Mouse (Mus musculus) forebrain, postnatal 0 days (tissue): ENCODE data around the gene Trim6. TPM values are rescaled to one million over a fixed set of nuclear protein-coding genes. Genes with fewer than 3 reads are reported as not detected.
"Not testable (repeated sequence)": the region's sequence is repeated elsewhere in the genome, so short reads cannot be mapped to it uniquely, and the experiment has no call there.

ENCODE experiments used
- ATAC-seq: fragments of 200-750 bp; cut with Nextera tagmentation; 2 replicates; pipeline ENCODE4 v1.8.0; 2017; ENCODE audit warnings: mild to moderate bottlenecking, moderate library complexity
- DNase-seq: peaks from one replicate; pipeline ENCODE4 v3.0.0-alpha.2; 2015
- H3K27ac ChIP-seq: fragments of 300-500 bp; sonication (generic); 2 replicates; pipeline ENCODE4 v1.5.1; 2014; ENCODE audit warnings: low read depth, mild to moderate bottlenecking, antibody characterized with exemption, low read length, moderate library complexity, mixed read lengths
- H3K27me3 ChIP-seq: fragments of 300-500 bp; sonication (generic); 2 replicates; pipeline ENCODE4 v1.6.1; 2014; ENCODE audit warnings: mild to moderate bottlenecking, low read length, mixed read lengths; ENCODE audit not compliant: insufficient read depth
- H3K36me3 ChIP-seq: fragments of 300-500 bp; sonication (generic); 2 replicates; pipeline ENCODE4 v1.6.1; 2014; ENCODE audit warnings: mild to moderate bottlenecking, moderate library complexity; ENCODE audit not compliant: insufficient read depth
- H3K4me1 ChIP-seq: fragments of 300-500 bp; sonication (generic); 2 replicates; pipeline ENCODE4 v1.6.1; 2014; ENCODE audit warnings: antibody characterized with exemption; ENCODE audit not compliant: insufficient read depth
- H3K4me2 ChIP-seq: fragments of 300-500 bp; sonication (generic); 2 replicates; pipeline ENCODE4 v1.6.1; 2014; ENCODE audit warnings: low read depth, mild to moderate bottlenecking, moderate library complexity
- H3K4me3 ChIP-seq: fragments of 300-500 bp; sonication (generic); 2 replicates; pipeline ENCODE4 v1.5.1; 2014; ENCODE audit warnings: low read depth, low read length, mixed read lengths
- H3K9ac ChIP-seq: fragments of 300-500 bp; sonication (generic); 2 replicates; pipeline ENCODE4 v1.6.1; 2014; ENCODE audit warnings: mild to moderate bottlenecking
- H3K9me3 ChIP-seq: fragments of 300-500 bp; sonication (generic); 2 replicates; pipeline ENCODE4 v1.6.1; 2016; ENCODE audit warnings: low read length
- CTCF ChIP-seq: sonication (generic); IDR thresholded peaks from 2 replicates; pipeline ENCODE4 v1.5.1; 2016; ENCODE audit warnings: antibody characterized with exemption, control low read depth, low read depth
- WGBS: fragments of 180-500 bp; shearing (Covaris S2); extraction: QIAGEN DNeasy Blood & Tissue Kit; methylation state at CpG from one replicate; pipeline ENCODE4 v1.1.7; 2014; 5-methylcytosine and 5-hydroxymethylcytosine counted together
- polyA plus RNA-seq: library from polyadenylated mRNA; unstranded; fragments of >200 nt; fragmentation: Nextera tagmentation; extraction: Ambion mirVana; gene quantifications from 2 replicates; pipeline ENCODE4 v1.2.1, GENCODE M21; 2015
- total RNA-seq: library from RNA; depleted of rRNA; stranded (reverse); fragments of >200 nt; gene quantifications from 2 replicates; pipeline ENCODE4 v1.2.3, GENCODE M21; 2014; rRNA removed

The Trim6 gene
- total and polyA plus RNA-seq, 2 experiments from 2014 or later: 0.34 to 0.38 TPM

GRCm38 (mm10) chr7:104243616-104244015, 25.0 kb downstream of the Trim6 start:
- ATAC-seq: no peak
- 68% methylated on average over 1 of the region's 1 CpGs for WGBS
- DNase-seq: no peak
- Histone ChIP-seq H3K27ac (no peak overlapping the region), H3K4me2 (no peak overlapping the region), H3K9ac (no peak overlapping the region), H3K4me1 (no peaks in the 10 kb centered on the region), H3K9me3 (no peaks in the 10 kb centered on the region), H3K27me3 (no peaks in the 10 kb centered on the region), H3K36me3 (no peaks in the 10 kb centered on the region), H3K4me3 (no peak overlapping the region)
- no peak for TF ChIP-seq CTCF

GRCm38 (mm10) chr7:104244287-104245181, 25.9 kb downstream of the Trim6 start, which contains the start of gene Trim34a:
Gene Trim34a, plus strand, starts transcription at chr7:104244457.
- DNase-seq (peak; percentile 22), ATAC-seq (peak; percentile 73)
- H3K36me3 ChIP-seq: no peaks in the 10 kb centered on the region
- H3K4me3 ChIP-seq: peak within 1 kb of the TSS; percentile 16
- H3K27me3 ChIP-seq: no peaks in the 10 kb centered on the region
- no peaks in the 10 kb centered on the region for H3K4me1 ChIP-seq
- TF ChIP-seq CTCF: peak; percentile 67
- H3K9ac ChIP-seq: no peak within 1 kb of the TSS
- no peak within 1 kb of the TSS for H3K27ac ChIP-seq
- peak within 1 kb of the TSS; percentile 4 for H3K4me2 ChIP-seq
- no peaks in the 10 kb centered on the region for H3K9me3 ChIP-seq
- WGBS: 8% methylated on average over 13 of the region's 13 CpGs

GRCm38 (mm10) chr7:104260380-104260779, 41.8 kb downstream of the Trim6 start:
- not testable (repeated sequence) for H3K36me3 ChIP-seq, H3K4me1 ChIP-seq, H3K4me3 ChIP-seq, ATAC-seq, H3K4me2 ChIP-seq, H3K27me3 ChIP-seq, H3K9me3 ChIP-seq, DNase-seq, H3K9ac ChIP-seq, H3K27ac ChIP-seq
- 89% methylated on average over 4 of the region's 4 CpGs for WGBS

GRCm38 (mm10) chr7:104265335-104265734, 46.7 kb downstream of the Trim6 start:
- H3K4me2 ChIP-seq, H3K36me3 ChIP-seq, H3K27ac ChIP-seq, DNase-seq, H3K9ac ChIP-seq, H3K4me1 ChIP-seq, H3K27me3 ChIP-seq, ATAC-seq, H3K9me3 ChIP-seq, H3K4me3 ChIP-seq: not testable (repeated sequence)
- WGBS: 81% methylated on average over 3 of the region's 5 CpGs

GRCm38 (mm10) chr7:104279361-104279760, 60.8 kb downstream of the Trim6 start:
- not testable (repeated sequence) for H3K4me2 ChIP-seq, H3K4me3 ChIP-seq, H3K9ac ChIP-seq, H3K27ac ChIP-seq, ATAC-seq, H3K9me3 ChIP-seq, DNase-seq, H3K4me1 ChIP-seq, H3K27me3 ChIP-seq, H3K36me3 ChIP-seq
- 82% methylated on average over 3 of the region's 3 CpGs for WGBS

Other genes with a start within 250 kb of the Trim6 start
- not detected in 2 replicates for gene Olfr635, start 247.6 kb upstream of the Trim6 start, total RNA-seq
- gene Olfr635, start 247.6 kb upstream of the Trim6 start, polyA plus RNA-seq: not detected in 2 replicates
- gene Olfr638, start 220.0 kb upstream of the Trim6 start, total RNA-seq: not detected in 2 replicates
- not detected in 2 replicates for gene Olfr638, start 220.0 kb upstream of the Trim6 start, polyA plus RNA-seq
- not detected in 2 replicates for gene Olfr639, start 201.5 kb upstream of the Trim6 start, total RNA-seq
- not detected in 2 replicates for gene Olfr639, start 201.5 kb upstream of the Trim6 start, polyA plus RNA-seq
- 0.57 TPM in 1 of 2 replicates, not detected in the other for gene Olfr640, start 193.2 kb upstream of the Trim6 start, total RNA-seq
- not detected in 2 replicates for gene Olfr640, start 193.2 kb upstream of the Trim6 start, polyA plus RNA-seq
- not detected in 2 replicates for gene Olfr641, start 183.3 kb upstream of the Trim6 start, total RNA-seq
- gene Olfr641, start 183.3 kb upstream of the Trim6 start, polyA plus RNA-seq: not detected in 2 replicates
- not detected in 2 replicates for gene Olfr642, start 166.1 kb upstream of the Trim6 start, total RNA-seq
- gene Olfr642, start 166.1 kb upstream of the Trim6 start, polyA plus RNA-seq: not detected in 2 replicates
- gene 4930516K23Rik, start 157.3 kb upstream of the Trim6 start, total RNA-seq: not detected in 2 replicates
- not detected in 2 replicates for gene 4930516K23Rik, start 157.3 kb upstream of the Trim6 start, polyA plus RNA-seq
- not detected in 2 replicates for gene Olfr644, start 146.9 kb upstream of the Trim6 start, total RNA-seq
- gene Olfr644, start 146.9 kb upstream of the Trim6 start, polyA plus RNA-seq: not detected in 2 replicates
- gene Olfr645, start 133.3 kb upstream of the Trim6 start, total RNA-seq: not detected in 2 replicates
- gene Olfr645, start 133.3 kb upstream of the Trim6 start, polyA plus RNA-seq: not detected in 2 replicates
- not detected in 2 replicates for gene Olfr646, start 113.9 kb upstream of the Trim6 start, total RNA-seq
- gene Olfr646, start 113.9 kb upstream of the Trim6 start, polyA plus RNA-seq: not detected in 2 replicates
- not detected in 2 replicates for gene Ubqln5, start 89.0 kb upstream of the Trim6 start, total RNA-seq
- gene Ubqln5, start 89.0 kb upstream of the Trim6 start, polyA plus RNA-seq: not detected in 2 replicates
- not detected in 2 replicates for gene Olfr643, start 81.4 kb upstream of the Trim6 start, total RNA-seq
- not detected in 2 replicates for gene Olfr643, start 81.4 kb upstream of the Trim6 start, polyA plus RNA-seq
- not detected in 2 replicates for gene Ubqln3, start 75.5 kb upstream of the Trim6 start, total RNA-seq
- gene Ubqln3, start 75.5 kb upstream of the Trim6 start, polyA plus RNA-seq: not detected in 2 replicates
- gene Ubqlnl, start 68.2 kb upstream of the Trim6 start, total RNA-seq: not detected in 2 replicates
- not detected in 2 replicates for gene Ubqlnl, start 68.2 kb upstream of the Trim6 start, polyA plus RNA-seq
- gene Olfm5, start 54.0 kb upstream of the Trim6 start, total RNA-seq: not detected in 2 replicates
- 0.10 TPM in 1 of 2 replicates, not detected in the other for gene Olfm5, start 54.0 kb upstream of the Trim6 start, polyA plus RNA-seq
- not detected in 2 replicates for gene Olfr648, start 35.4 kb upstream of the Trim6 start, total RNA-seq
- 0.24 and 0.28 TPM in 2 replicates for gene Olfr648, start 35.4 kb upstream of the Trim6 start, polyA plus RNA-seq
- gene Olfr649, start 22.8 kb upstream of the Trim6 start, total RNA-seq: not detected in 2 replicates
- not detected in 2 replicates for gene Olfr649, start 22.8 kb upstream of the Trim6 start, polyA plus RNA-seq
- gene Trim34a, start 25.7 kb downstream of the Trim6 start, total RNA-seq: 1.8 and 1.9 TPM in 2 replicates
- gene Trim34a, start 25.7 kb downstream of the Trim6 start, polyA plus RNA-seq: 0.77 and 1.1 TPM in 2 replicates
- gene Trim5, start 69.3 kb downstream of the Trim6 start, total RNA-seq: 0.10 and 0.46 TPM in 2 replicates
- 0.06 and 0.16 TPM in 2 replicates for gene Trim5, start 69.3 kb downstream of the Trim6 start, polyA plus RNA-seq
- gene Trim12a, start 96.7 kb downstream of the Trim6 start, total RNA-seq: 0.69 and 4.1 TPM in 2 replicates
- 1.4 and 1.7 TPM in 2 replicates for gene Trim12a, start 96.7 kb downstream of the Trim6 start, polyA plus RNA-seq
- gene Trim34b, start 110.7 kb downstream of the Trim6 start, total RNA-seq: not detected in 2 replicates
- not detected in 2 replicates for gene Trim34b, start 110.7 kb downstream of the Trim6 start, polyA plus RNA-seq
- 2.1 and 3.0 TPM in 2 replicates for gene Trim12c, start 134.6 kb downstream of the Trim6 start, total RNA-seq
- 0.39 and 0.68 TPM in 2 replicates for gene Trim12c, start 134.6 kb downstream of the Trim6 start, polyA plus RNA-seq
- 0.10 TPM in 1 of 2 replicates, not detected in the other for gene Trim30b, start 151.1 kb downstream of the Trim6 start, total RNA-seq
- 0.04 and 0.13 TPM in 2 replicates for gene Trim30b, start 151.1 kb downstream of the Trim6 start, polyA plus RNA-seq
- not detected in 2 replicates for gene Trim30c, start 182.0 kb downstream of the Trim6 start, total RNA-seq
- not detected in 2 replicates for gene Trim30c, start 182.0 kb downstream of the Trim6 start, polyA plus RNA-seq
- gene Trim30a, start 246.4 kb downstream of the Trim6 start, total RNA-seq: 0.62 and 2.4 TPM in 2 replicates
- gene Trim30a, start 246.4 kb downstream of the Trim6 start, polyA plus RNA-seq: 0.55 and 0.76 TPM in 2 replicates